Mouse (Mus musculus) thymus, adult 2 months (tissue): ENCODE results near the gene Olfr67. TPM values are rescaled to one million over a fixed set of nuclear protein-coding genes. Genes with fewer than 3 reads are reported as not detected.
"Not testable (repeated sequence)": the region's sequence is repeated elsewhere in the genome, so short reads cannot be mapped to it uniquely, and the experiment has no call there.

Source experiments
- DNase-seq: peaks from one replicate; pipeline ENCODE4 v3.0.0; 2021
- H3K27ac ChIP-seq: fragments of 200-500 bp; 2 replicates; pipeline ENCODE4 v1.5.1; 2012; ENCODE audit warnings: low read length, control low read depth; ENCODE audit not compliant: control insufficient read depth, insufficient read depth
- H3K27me3 ChIP-seq: fragments of 200-500 bp; 2 replicates; pipeline ENCODE4 v1.6.1; 2012; ENCODE audit warnings: mild to moderate bottlenecking, low read length, moderate library complexity, mixed read lengths; ENCODE audit not compliant: control insufficient read depth, insufficient read depth
- H3K36me3 ChIP-seq: fragments of 200-500 bp; 2 replicates; pipeline ENCODE4 v1.6.1; 2012; ENCODE audit warnings: mild to moderate bottlenecking, low read length, moderate library complexity; ENCODE audit not compliant: control insufficient read depth, insufficient read depth
- H3K4me1 ChIP-seq: fragments of 200-500 bp; replicated peaks from 2 replicates; pipeline ENCODE4 v1.6.1; 2012; ENCODE audit warnings: low read length; ENCODE audit not compliant: control insufficient read depth, insufficient read depth
- H3K4me3 ChIP-seq: fragments of 200-500 bp; 2 replicates; pipeline ENCODE4 v1.5.1; 2012; ENCODE audit warnings: mild to moderate bottlenecking, low read length, control low read depth, moderate library complexity; ENCODE audit not compliant: control insufficient read depth, insufficient read depth
- CTCF ChIP-seq: fragments of 200-500 bp; IDR thresholded peaks from 2 replicates; pipeline ENCODE4 v1.5.1; 2012; ENCODE audit warnings: mild to moderate bottlenecking, control low read depth, low read length, moderate library complexity, borderline replicate concordance; ENCODE audit not compliant: control insufficient read depth, poor library complexity, insufficient read depth; ENCODE audit errors: extremely low read depth
- POLR2A ChIP-seq: fragments of 200-500 bp; IDR thresholded peaks from 2 replicates; pipeline ENCODE4 v1.6.1; 2012; ENCODE audit warnings: mild to moderate bottlenecking, low read length, control low read depth, moderate library complexity; ENCODE audit not compliant: control insufficient read depth, poor library complexity, insufficient read depth; ENCODE audit errors: extremely low read depth
- WGBS: fragments of 180-500 bp; shearing (Covaris S2); methylation state at CpG from one replicate; pipeline ENCODE4 v1.1.7; 2018; 5-methylcytosine and 5-hydroxymethylcytosine counted together
- polyA plus RNA-seq: library from polyadenylated mRNA; depleted of rRNA; stranded (reverse); fragments of >200 nt; gene quantifications from 2 replicates; pipeline ENCODE4 v1.2.3, GENCODE M21; 2012

The Olfr67 gene
- polyA plus RNA-seq, 1 experiment: not detected

DNA sequence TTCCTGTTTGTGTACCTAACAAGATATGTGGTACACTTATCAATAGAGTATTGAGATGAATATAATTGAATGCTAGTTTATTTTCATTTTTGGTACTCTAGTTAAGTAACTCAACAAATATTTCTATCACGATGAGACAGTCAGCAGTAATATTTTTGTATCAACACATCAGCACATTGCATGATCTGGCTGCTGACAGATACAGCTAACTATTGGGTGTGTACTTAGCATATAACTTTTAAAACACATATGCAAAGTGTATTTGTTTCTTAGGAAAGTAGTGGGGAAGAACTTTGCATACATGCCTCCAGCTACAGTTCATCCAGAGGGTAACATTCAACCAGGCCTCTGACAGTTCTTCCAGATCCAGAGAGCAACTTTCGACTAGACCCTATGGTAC lies 33.0 kb upstream of the Olfr67 start:
- Histone ChIP-seq H3K4me1 (no peaks in the 10 kb centered on the region), H3K27me3 (no peaks in the 10 kb centered on the region), H3K27ac (no peak overlapping the region), H3K4me3 (no peak overlapping the region), H3K36me3 (no peaks in the 10 kb centered on the region)
- 90% methylated on average over 2 of the region's 2 CpGs for WGBS
- TF ChIP-seq POLR2A: no peak
- no peak for TF ChIP-seq CTCF
- no peak for DNase-seq

DNA sequence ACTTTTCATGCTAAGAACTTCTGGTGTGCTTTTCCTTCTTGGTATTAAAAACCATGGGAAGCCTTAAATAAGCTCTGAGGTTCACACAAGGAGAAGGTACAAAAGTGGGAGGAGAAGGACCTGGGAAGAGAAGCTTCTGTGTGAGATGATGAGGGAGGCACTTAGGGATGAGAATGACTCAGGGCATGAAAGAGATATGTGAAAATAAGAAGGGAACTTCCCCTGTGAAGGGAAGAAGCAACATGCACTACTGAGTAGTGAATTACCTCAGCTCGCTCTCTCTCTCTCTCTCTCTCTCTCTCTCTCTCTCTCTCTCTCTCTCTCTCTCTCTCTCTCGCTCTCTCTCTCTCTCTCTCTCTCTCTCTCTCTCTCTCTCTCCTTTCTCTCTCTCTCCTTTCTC lies 23.5 kb upstream of the Olfr67 start:
- H3K4me3 ChIP-seq: not testable (repeated sequence)
- WGBS: 75% methylated on average over 1 of the region's 2 CpGs

DNA sequence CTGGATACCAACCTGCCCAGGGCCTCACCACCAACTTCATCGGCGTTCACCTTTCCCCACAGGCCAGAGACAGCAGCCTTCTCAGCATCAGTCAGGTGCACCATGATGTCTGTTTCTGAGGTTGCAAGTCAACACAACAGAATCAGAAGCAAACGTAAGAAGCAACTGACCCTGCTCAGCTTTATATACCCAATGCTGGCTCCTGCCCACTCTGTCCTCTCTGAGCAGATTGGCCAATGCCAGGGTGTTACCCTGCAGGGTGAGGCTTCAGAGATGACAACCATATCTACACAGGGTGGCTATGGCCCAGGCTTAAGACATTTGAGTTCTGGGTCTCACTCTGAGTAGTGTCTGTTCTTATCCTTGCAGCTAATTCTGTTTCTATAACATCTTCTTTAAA lies 22.1 kb upstream of the Olfr67 start, which contains the start of gene Hbb-bt:
TSS of gene Hbb-bt (minus strand) at position 231 of the 400 bp plus-strand sequence.
- Histone ChIP-seq H3K4me1 (no peaks in the 10 kb centered on the region), H3K4me3 (no peak within 1 kb of the TSS), H3K27ac (no peak within 1 kb of the TSS), H3K27me3 (no peaks in the 10 kb centered on the region), H3K36me3 (no peaks in the 10 kb centered on the region)
- WGBS: 89% methylated on average over 3 of the region's 3 CpGs
- DNase-seq: no peak
- TF ChIP-seq POLR2A (no peak), CTCF (no peak)

More for the DNA sequence above, 23.5 kb upstream of the Olfr67 start:
- not testable (repeated sequence) for H3K27ac ChIP-seq, H3K27me3 ChIP-seq, H3K36me3 ChIP-seq, DNase-seq, H3K4me1 ChIP-seq

DNA sequence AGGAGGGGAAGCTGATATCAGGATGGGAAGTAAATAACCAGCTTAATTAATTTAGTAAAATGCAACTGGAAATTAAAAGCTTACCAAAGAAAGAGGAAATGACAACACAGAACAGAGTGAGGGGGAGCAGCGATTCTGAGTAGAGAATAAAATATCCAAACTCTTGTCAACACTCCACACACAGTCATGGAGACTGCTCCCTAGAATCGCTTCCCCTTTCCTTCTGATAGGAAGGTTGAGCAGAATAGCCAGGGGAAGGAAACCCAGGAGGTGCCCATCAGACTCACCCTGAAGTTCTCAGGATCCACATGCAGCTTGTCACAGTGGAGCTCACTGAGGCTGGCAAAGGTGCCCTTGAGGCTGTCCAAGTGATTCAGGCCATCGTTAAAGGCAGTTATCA lies 21.5 kb upstream of the Olfr67 start:
- not testable (repeated sequence) for H3K4me3 ChIP-seq, H3K36me3 ChIP-seq, H3K4me1 ChIP-seq, DNase-seq, H3K27me3 ChIP-seq, H3K27ac ChIP-seq
- whole genome bisulfite sequencing: no CpG with 5 or more reads among the region's 3 CpGs

DNA sequence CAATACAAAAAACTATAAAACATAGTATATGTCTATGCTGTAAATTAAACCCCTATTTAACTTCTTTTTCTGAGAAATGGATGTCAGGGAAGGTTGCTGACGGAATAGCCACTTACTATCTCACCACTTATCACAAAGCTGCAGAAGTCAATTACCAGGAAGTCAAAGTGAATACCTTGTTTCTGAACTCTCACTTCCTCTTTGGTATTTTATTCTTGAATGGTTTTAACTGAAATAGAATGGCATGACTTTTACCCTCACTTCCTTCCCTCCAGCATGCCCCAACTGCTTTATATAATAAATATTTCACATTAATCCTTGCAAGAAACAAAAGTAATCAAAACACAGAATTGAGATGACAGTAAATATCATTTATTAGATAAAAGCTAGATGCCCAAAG lies 20.6 kb upstream of the Olfr67 start:
- TF ChIP-seq CTCF (no peak), POLR2A (no peak)
- H3K36me3 ChIP-seq: no peaks in the 10 kb centered on the region
- H3K27me3 ChIP-seq: no peaks in the 10 kb centered on the region
- H3K4me1 ChIP-seq: no peaks in the 10 kb centered on the region
- 24% methylated on average over 1 of the region's 1 CpGs for WGBS
- H3K27ac ChIP-seq: no peak overlapping the region
- H3K4me3 ChIP-seq: no peak overlapping the region
- no peak for DNase-seq

DNA sequence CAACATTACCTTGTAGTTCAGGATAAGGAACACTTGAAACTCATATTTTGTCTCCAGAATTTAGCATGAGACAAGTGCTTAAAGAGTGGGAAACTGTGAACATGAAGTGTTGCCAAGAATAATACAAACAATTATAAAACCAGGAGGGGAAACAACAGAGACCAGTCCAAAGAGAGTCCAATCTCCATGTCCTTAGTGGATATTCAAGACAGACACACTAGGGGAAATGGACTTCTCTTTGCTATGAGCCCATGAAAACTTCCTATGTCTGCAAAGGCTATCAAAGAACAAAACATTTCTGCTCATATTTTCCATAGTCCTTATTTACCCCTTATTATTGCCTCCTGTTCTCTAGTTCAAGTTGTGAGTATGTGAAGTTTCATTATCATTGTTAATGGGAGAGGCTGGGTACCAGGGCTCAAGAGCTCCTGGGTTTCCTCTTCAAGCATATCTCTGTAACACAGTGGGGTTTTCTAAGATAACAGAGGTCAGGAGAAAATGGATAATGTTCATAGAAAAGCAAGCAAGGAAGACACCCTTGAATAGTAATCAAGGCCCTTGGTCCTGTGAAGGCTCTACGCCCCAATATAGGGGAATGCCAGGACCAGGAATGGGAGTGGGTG lies 19.7 kb upstream of the Olfr67 start:
- 87% methylated on average over 1 of the region's 1 CpGs for WGBS
- Histone ChIP-seq H3K27ac (no peak overlapping the region), H3K4me1 (no peaks in the 10 kb centered on the region), H3K4me3 (no peak overlapping the region), H3K27me3 (no peaks in the 10 kb centered on the region), H3K36me3 (no peaks in the 10 kb centered on the region)
- DNase-seq: no peak
- TF ChIP-seq CTCF (no peak), POLR2A (no peak)

DNA sequence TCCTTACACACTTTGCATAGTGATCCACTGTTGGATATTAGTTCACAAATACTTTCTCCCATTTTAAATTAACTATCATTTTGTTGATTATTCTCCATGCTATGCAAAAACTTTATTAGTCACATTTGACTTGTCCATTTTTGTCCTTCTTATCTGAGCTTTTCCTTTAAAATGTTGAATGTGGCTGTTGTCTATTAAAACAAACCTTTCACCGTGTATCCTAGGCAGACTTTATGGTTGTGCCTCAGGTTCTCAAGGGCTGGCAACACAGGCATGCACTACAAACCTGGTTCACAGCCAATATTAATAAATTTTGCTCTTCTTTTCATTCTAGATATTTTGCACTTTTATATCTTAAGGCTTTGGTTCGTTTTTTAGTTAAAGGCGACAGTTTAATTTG lies 19.1 kb upstream of the Olfr67 start:
- WGBS: 91% methylated on average over 3 of the region's 3 CpGs

More for the DNA sequence above, 19.1 kb upstream of the Olfr67 start:
- H3K36me3 ChIP-seq: no peaks in the 10 kb centered on the region
- no peak for DNase-seq
- no peaks in the 10 kb centered on the region for H3K27me3 ChIP-seq
- H3K4me3 ChIP-seq: no peak overlapping the region
- no peak overlapping the region for H3K27ac ChIP-seq
- no peaks in the 10 kb centered on the region for H3K4me1 ChIP-seq
- TF ChIP-seq POLR2A: no peak
- no peak for TF ChIP-seq CTCF
